Mouse (Mus musculus): ENCODE data around the gene Utp20. TPM values are rescaled to one million over a fixed set of nuclear protein-coding genes. Genes with fewer than 3 reads are reported as not detected.
"Not testable (repeated sequence)": the region's sequence is repeated elsewhere in the genome, so short reads cannot be mapped to it uniquely, and the experiment has no call there.

Utp20 gene
- polyA plus RNA-seq, 1 experiment from 2014 or later, result 11.7 TPM

GRCm38 (mm10) chr10:88817335-88817734 lies 9.3 kb downstream of the Utp20 start:
- 93% methylated on average over 5 of the region's 5 CpGs for WGBS
- Histone ChIP-seq H3K9ac (replicated peaks) (no peak overlapping the region), H3K27ac (no peak overlapping the region), H3K9me3 (no peaks in the 10 kb centered on the region), H3K36me3 (peaks cover 66% of the 10 kb centered on the region), H3K4me1 (replicated peaks) (no peaks in the 10 kb centered on the region), H3K4me3 (replicated peaks) (no peak overlapping the region), H3K27me3 (no peaks in the 10 kb centered on the region), H3K4me2 (replicated peaks) (no peak overlapping the region)
- ATAC-seq, result no peak

DNA sequence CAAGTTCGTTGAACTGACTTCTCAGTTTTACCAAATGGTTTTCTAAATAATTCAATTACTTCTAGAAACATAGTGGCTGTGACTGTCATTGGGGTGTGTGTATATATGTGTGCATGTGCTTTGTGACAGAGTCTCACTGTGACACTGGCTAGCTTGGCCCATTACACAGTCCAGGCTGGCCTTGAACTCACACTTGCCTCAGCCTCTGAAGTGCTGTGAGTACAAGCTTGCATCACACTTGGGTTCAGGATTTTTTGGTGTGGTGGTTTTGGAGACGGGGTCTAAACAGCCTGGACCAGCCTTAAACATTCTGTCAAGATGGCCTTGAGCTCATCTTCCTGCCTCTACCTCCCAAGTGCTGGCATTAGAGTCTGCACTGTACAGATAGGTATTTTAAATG lies 11.3 kb downstream of the Utp20 start:
- no peak overlapping the region for H3K27ac ChIP-seq
- WGBS, result 96% methylated on average over 2 of the region's 2 CpGs
- H3K4me2 ChIP-seq (replicated peaks), result no peak overlapping the region
- H3K36me3 ChIP-seq, result peaks cover 67% of the 10 kb centered on the region
- no peak for ATAC-seq
- no peaks in the 10 kb centered on the region for H3K9me3 ChIP-seq
- H3K9ac ChIP-seq (replicated peaks), result no peak overlapping the region
- H3K4me1 ChIP-seq (replicated peaks), result no peaks in the 10 kb centered on the region
- H3K27me3 ChIP-seq, result no peaks in the 10 kb centered on the region
- no peak overlapping the region for H3K4me3 ChIP-seq (replicated peaks)

DNA sequence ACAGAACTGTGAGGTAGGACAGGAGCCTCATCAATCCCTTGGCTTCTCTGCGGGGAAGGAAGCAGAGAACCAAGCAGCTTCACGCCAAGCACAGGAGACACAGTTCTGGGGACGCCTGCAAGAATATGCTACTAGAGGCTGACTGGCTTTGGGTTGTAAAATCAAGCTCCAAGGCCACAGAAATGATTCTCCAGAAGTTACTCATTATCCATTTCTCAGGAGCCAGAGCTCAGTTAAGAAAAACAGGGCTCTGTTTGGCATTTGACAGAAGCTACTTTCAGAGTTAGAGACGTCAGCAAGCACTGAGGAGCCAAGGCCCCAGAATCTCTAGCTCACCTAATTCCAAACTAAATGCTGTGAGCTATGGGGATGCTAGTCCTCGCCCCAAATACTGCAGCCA lies 14.9 kb downstream of the Utp20 start:
- Histone ChIP-seq H3K4me3 (replicated peaks) (no peak overlapping the region), H3K4me2 (replicated peaks) (no peak overlapping the region), H3K9ac (replicated peaks) (no peak overlapping the region), H3K9me3 (no peaks in the 10 kb centered on the region), H3K27ac (no peak overlapping the region), H3K27me3 (no peaks in the 10 kb centered on the region), H3K4me1 (replicated peaks) (no peaks in the 10 kb centered on the region), H3K36me3 (peaks cover 71% of the 10 kb centered on the region)
- WGBS, result 93% methylated on average over 5 of the region's 5 CpGs
- ATAC-seq, result no peak

DNA sequence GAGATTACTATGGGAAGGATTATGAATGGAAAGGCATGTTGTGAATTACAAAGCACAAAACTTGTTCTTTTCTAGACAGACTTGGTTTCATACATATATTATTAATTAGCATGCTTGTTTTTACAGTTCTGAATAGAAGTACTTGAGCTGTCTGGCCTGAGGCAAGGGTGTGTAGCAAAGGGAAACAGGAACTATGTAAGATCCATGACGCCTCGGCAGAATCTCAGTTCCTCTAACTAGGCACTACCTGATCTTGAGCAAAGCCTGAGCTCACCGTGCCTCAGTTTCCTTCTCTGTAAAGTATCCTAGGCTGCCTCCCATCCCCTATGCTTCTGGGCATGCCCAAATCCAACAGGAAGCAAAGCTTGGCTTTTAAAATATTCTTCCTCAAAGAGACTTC lies 24.4 kb downstream of the Utp20 start:
- peaks cover 54% of the 10 kb centered on the region for H3K36me3 ChIP-seq
- no peak overlapping the region for H3K4me2 ChIP-seq (replicated peaks)
- WGBS, result 98% methylated on average over 3 of the region's 3 CpGs
- no peak overlapping the region for H3K4me3 ChIP-seq (replicated peaks)
- H3K9ac ChIP-seq (replicated peaks), result no peak overlapping the region
- no peak for ATAC-seq
- no peaks in the 10 kb centered on the region for H3K9me3 ChIP-seq
- no peaks in the 10 kb centered on the region for H3K4me1 ChIP-seq (replicated peaks)
- no peak overlapping the region for H3K27ac ChIP-seq
- H3K27me3 ChIP-seq, result no peaks in the 10 kb centered on the region

GRCm38 (mm10) chr10:88799381-88799780 lies 27.2 kb downstream of the Utp20 start:
- 96% methylated on average over 7 of the region's 7 CpGs for WGBS
- Histone ChIP-seq H3K27ac (no peak overlapping the region), H3K36me3 (peaks cover 60% of the 10 kb centered on the region), H3K27me3 (no peaks in the 10 kb centered on the region), H3K9ac (replicated peaks) (no peak overlapping the region), H3K4me1 (replicated peaks) (no peaks in the 10 kb centered on the region), H3K4me3 (replicated peaks) (no peak overlapping the region), H3K4me2 (replicated peaks) (no peak overlapping the region), H3K9me3 (no peaks in the 10 kb centered on the region)
- no peak for ATAC-seq

DNA sequence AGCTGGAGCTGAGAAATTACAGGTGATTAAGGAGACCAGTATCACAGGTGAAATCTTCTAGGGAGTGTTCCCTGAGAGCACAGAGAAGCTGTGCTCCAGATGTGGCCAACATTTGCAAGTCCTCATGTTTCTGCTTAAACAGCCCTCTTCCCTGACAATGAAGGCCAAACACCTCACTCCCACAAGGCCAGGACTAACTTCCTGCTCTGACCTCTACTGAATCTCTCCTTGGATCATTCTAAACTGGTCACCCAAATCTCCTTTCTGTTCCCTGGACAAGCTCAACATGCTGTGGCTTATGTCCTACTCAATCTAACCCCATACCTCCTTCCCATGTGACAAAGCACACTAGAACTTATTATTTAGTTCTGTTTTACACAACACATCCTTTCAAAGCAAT lies 29.2 kb downstream of the Utp20 start:
- Histone ChIP-seq H3K4me2 (replicated peaks) (no peak overlapping the region), H3K27ac (no peak overlapping the region), H3K9me3 (no peaks in the 10 kb centered on the region), H3K9ac (replicated peaks) (no peak overlapping the region), H3K27me3 (no peaks in the 10 kb centered on the region), H3K4me1 (replicated peaks) (no peaks in the 10 kb centered on the region), H3K4me3 (replicated peaks) (no peak overlapping the region), H3K36me3 (peaks cover 67% of the 10 kb centered on the region)
- ATAC-seq, result no peak

- H3K4me1 ChIP-seq (replicated peaks), result no peaks in the 10 kb centered on the region
- 87% methylated on average over 4 of the region's 4 CpGs for WGBS
- no peak overlapping the region for H3K27ac ChIP-seq
- H3K4me3 ChIP-seq (replicated peaks), result no peak overlapping the region
- H3K9me3 ChIP-seq, result no peaks in the 10 kb centered on the region
- no peak overlapping the region for H3K9ac ChIP-seq (replicated peaks)
- H3K4me2 ChIP-seq (replicated peaks), result no peak overlapping the region
- no peak for ATAC-seq
- peaks cover 72% of the 10 kb centered on the region for H3K36me3 ChIP-seq
- no peaks in the 10 kb centered on the region for H3K27me3 ChIP-seq
These were observed 29.7 kb downstream of the Utp20 start for GRCm38 (mm10) chr10:88796939-88797338.

- Histone ChIP-seq H3K9me3 (no peaks in the 10 kb centered on the region), H3K27me3 (no peaks in the 10 kb centered on the region), H3K27ac (no peak overlapping the region), H3K4me2 (replicated peaks) (no peak overlapping the region), H3K9ac (replicated peaks) (no peak overlapping the region), H3K36me3 (peaks cover 79% of the 10 kb centered on the region), H3K4me1 (replicated peaks) (no peaks in the 10 kb centered on the region), H3K4me3 (replicated peaks) (no peak overlapping the region)
- no peak for ATAC-seq
- WGBS, result 89% methylated on average over 7 of the region's 7 CpGs
These were observed 31.4 kb downstream of the Utp20 start for GRCm38 (mm10) chr10:88795226-88795625.

- Histone ChIP-seq H3K4me3 (replicated peaks) (no peak overlapping the region), H3K36me3 (peaks cover 73% of the 10 kb centered on the region), H3K9me3 (no peaks in the 10 kb centered on the region), H3K4me1 (replicated peaks) (no peaks in the 10 kb centered on the region), H3K4me2 (replicated peaks) (no peak overlapping the region), H3K9ac (replicated peaks) (no peak overlapping the region), H3K27ac (no peak overlapping the region), H3K27me3 (no peaks in the 10 kb centered on the region)
- 96% methylated on average over 8 of the region's 8 CpGs for WGBS
- ATAC-seq, result no peak
These were observed 32.0 kb downstream of the Utp20 start for GRCm38 (mm10) chr10:88794606-88795005.

GRCm38 (mm10) chr10:88793671-88794070 lies 32.9 kb downstream of the Utp20 start:
- Histone ChIP-seq H3K27me3 (no peaks in the 10 kb centered on the region), H3K27ac (no peak overlapping the region), H3K4me1 (replicated peaks) (no peaks in the 10 kb centered on the region), H3K36me3 (peaks cover 67% of the 10 kb centered on the region), H3K9ac (replicated peaks) (no peak overlapping the region), H3K4me2 (replicated peaks) (no peak overlapping the region), H3K9me3 (no peaks in the 10 kb centered on the region), H3K4me3 (replicated peaks) (no peak overlapping the region)
- no peak for ATAC-seq

DNA sequence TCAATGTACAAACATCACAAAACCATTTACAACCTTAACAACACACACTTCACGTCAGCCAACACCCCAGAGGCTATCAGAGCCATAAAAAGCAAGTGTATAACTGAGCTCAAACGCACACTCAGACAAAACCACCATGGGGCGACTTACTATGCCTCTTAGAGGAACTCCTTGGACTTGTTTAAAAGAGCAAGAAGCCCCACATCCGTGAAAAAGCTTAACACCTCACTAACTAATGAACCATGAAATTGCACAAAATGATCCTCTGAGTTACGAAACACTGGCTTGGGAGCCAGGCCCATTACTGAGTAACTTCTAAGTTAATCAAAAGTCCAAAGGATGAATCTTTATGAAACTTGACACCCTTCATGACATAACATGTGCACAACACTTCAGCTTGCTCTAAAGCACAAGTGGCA lies 42.1 kb downstream of the Utp20 start:
- H3K9ac ChIP-seq (replicated peaks), result no peak overlapping the region
- no peaks in the 10 kb centered on the region for H3K27me3 ChIP-seq
- no peaks in the 10 kb centered on the region for H3K9me3 ChIP-seq
- 77% methylated on average over 5 of the region's 5 CpGs for WGBS
- no peak overlapping the region for H3K4me3 ChIP-seq (replicated peaks)
- H3K4me1 ChIP-seq (replicated peaks), result no peaks in the 10 kb centered on the region
- H3K27ac ChIP-seq, result no peak overlapping the region
- H3K36me3 ChIP-seq, result peaks cover 31% of the 10 kb centered on the region
- H3K4me2 ChIP-seq (replicated peaks), result no peak overlapping the region
- no peak for ATAC-seq

- H3K9ac ChIP-seq (replicated peaks), result no peak overlapping the region
These were observed 42.7 kb downstream of the Utp20 start for GRCm38 (mm10) chr10:88783941-88784340.

GRCm38 (mm10) chr10:88783135-88783534 lies 43.5 kb downstream of the Utp20 start:
- ATAC-seq; H3K4me1 ChIP-seq (replicated peaks); H3K9me3 ChIP-seq; H3K4me3 ChIP-seq (replicated peaks); H3K4me2 ChIP-seq (replicated peaks); H3K9ac ChIP-seq (replicated peaks); H3K27me3 ChIP-seq; H3K27ac ChIP-seq: not testable (repeated sequence)
- peaks cover 39% of the 10 kb centered on the region for H3K36me3 ChIP-seq
- WGBS, result 90% methylated on average over 2 of the region's 2 CpGs

More at GRCm38 (mm10) chr10:88783941-88784340, 42.7 kb downstream of the Utp20 start:
- no peak overlapping the region for H3K4me3 ChIP-seq (replicated peaks)
- H3K27me3 ChIP-seq, result no peaks in the 10 kb centered on the region
- no peaks in the 10 kb centered on the region for H3K9me3 ChIP-seq
- no peak for ATAC-seq
- peaks cover 35% of the 10 kb centered on the region for H3K36me3 ChIP-seq
- no peaks in the 10 kb centered on the region for H3K4me1 ChIP-seq (replicated peaks)
- H3K4me2 ChIP-seq (replicated peaks), result no peak overlapping the region
- 95% methylated on average over 5 of the region's 5 CpGs for WGBS
- H3K27ac ChIP-seq, result no peak overlapping the region
